Mouse (Mus musculus): Measurements from ENCODE around the gene Krt83.
"Not testable (repeated sequence)": the region's sequence is repeated elsewhere in the genome, so short reads cannot be mapped to it uniquely, and the experiment has no call there.

Gene Krt83

DNA sequence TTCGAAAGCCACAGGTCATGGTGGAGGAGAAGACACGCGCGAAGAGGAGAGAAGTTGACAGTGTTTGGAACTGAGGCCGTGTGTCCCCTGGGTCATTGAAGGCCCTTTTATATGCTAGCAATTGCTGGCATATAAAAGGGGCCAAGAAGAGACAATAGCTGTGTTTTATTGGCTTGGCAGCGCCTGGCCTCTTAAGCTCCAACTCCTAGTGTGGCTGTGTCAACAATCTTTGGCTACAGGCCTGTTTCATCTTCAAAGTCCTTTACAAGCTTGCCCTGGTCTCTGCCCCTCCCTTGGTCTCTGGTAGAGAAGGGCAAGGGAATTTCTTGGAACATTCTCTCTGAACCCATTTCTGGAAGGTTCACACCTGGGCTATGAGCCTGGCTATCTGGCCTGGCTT lies at the start of gene Krt83:
Gene Krt83, minus strand, starts transcription at position 82 of the 400 bp plus-strand sequence.
- no peak for DNase-seq

- DNase-seq: no peak
Observed at GRCm38 (mm10) chr15:101538580-101538900, 47.2 kb upstream of the Krt83 start.

DNA sequence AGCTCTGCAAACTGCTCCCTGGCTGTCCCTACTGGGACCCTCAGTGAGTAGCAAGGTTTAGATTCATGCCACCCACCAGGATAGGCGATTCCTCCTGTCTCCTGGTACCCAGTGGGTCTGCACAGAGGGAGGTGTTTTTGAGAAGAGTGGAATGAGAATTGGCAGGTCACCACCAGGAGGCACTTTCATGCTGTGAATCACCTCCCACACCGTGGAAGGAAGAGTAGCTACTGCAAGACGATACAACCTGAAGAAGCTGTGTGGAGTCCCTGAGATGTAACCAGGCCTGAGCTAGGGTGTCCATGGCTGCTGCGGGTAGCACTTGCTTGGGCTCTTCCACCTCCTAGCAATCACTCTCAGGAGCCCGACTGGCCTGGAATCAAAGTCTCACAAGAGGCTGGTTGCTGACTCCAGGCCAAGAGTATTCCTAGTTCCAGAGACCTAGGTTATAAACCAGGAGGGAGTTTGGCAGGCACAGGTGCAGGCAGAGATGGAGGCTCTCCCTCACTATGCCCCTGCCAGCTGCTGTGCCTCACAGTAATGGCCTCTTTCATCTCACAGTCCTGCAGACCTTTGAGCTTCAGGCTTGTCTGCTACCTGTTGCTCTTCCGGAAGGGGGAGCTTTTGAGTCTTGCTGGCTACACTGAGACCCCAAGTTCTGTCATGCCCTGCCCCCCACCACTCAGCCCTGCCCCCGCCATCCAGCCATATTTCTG lies 46.7 kb upstream of the Krt83 start:
- peak in 1 of 2 experiments; percentile 15 for DNase-seq

DNA sequence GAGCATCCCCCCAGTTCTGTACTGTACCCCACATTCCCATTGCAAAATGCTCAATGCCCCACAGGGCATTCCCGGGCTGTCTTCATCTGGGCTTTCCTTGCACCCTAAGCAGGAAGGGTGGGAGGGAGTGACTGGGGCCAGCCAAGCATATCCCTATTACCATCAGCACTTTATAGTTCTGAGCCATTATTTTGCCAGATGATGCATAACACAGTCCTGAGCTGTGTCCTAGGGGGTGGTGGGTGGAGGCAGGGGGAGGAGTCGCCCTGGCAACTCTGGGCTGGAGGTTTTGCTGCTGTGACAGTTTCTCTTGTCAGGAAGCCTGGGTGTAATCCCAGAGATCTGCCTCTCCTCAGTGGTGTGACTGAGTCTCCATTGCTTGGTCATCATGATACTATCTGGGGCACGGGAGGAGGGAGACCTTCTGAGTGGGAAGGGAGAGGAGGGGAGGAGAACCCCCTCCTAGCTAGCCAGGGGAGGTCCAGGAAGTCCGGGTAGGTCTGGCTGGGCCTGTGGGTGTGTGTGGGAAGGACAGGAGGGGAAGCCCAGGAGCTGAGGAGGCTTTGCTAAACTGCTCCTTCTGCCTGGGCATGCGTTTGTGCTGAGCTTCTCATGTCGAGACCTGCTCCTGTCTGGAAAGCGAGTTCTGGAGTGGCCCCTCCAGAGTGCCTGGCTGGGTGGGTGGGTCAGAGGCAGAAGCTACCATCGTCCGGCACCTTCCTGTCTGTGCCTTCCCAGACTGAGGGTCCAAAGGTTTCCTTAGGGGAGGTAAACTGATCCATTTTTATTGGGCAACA lies 44.9 kb upstream of the Krt83 start:
- no peak for DNase-seq

GRCm38 (mm10) chr15:101532720-101533119 lies 41.4 kb upstream of the Krt83 start, which contains the start of gene Krt84:
Krt84 (minus strand) TSS chr15:101532820.
- no peak for DNase-seq

DNA sequence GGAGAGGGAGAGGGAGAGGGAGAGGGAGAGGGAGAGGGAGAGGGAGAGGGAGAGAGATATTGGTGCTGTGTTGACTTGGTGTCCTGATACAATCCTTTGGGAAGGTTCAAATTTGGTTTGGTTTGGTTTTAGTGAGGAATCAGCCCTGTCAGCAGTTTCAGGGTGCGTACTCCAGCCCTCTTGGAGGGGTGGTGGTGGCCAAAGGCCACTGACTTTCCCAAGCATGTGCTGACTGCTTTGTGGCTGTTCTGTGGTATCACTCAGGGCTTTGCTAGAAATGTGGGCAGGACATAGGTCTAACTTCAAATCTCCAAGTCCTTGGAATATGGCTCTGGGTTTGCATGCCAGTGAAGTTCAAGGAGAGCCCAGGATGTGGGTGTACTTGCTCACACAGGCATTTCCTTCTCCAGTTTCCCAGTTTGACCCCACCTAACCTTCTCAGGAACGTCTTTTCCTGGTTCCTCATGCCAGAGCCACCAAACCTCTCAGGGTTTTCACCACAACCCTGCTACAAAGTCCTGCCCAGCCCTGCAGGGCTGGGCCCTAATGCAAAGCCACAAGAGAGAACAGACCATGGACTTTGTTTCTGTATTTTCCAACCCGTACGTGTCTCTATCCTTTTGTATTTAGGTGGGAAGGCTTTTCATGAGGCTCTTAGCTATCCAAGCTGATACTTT lies 31.4 kb upstream of the Krt83 start:
- peak; percentile 51 to 61 for DNase-seq

DNA sequence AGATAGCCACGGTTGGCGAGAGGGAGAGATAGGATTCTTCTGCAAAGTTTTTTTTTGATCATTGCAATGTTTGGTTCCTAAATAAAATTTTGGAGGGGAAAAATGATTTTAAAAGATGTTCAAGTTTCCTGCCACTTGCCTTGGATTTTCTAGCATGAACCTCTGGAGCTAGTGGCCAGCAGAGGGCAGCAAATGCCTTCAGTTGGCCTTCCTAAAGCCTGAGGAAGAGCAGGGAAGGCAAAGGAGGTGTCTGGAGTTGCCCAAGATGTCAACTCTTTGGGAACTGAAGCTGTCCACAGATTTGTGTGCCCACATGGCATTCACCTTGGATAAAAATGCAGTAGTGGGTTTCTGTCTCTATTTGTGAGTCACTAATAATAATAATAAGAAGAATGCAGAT lies 28.5 kb upstream of the Krt83 start:
- DNase-seq: peak; percentile 72 to 92

DNA sequence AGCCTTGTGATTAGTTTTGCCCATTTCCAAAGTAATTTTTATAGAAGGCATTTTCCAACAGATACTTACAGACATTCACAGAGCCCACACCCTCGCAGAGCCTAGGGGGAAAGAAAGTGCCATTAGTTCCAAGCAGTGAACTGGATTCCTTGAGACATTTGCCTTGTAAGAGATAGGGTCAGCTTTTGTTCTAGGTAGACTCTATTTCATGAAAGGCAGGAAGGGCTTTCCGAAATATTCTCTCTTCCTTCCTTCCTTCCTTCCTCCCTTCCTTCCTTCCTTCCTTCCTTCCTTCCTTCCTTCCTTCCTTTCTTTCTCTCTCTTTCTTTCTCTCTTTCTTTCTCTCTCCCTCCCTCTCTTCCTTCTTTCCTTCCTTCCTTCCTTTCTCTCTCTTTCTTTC lies 25.8 kb upstream of the Krt83 start, which contains the start of gene Gm49425:
Gene Gm49425, minus strand, starts transcription at position 101 of the 400 bp plus-strand sequence.
- not testable (repeated sequence) for DNase-seq

- DNase-seq: peak in 1 of 2 experiments; percentile 14
Observed at GRCm38 (mm10) chr15:101508247-101508646, 16.9 kb upstream of the Krt83 start.

DNA sequence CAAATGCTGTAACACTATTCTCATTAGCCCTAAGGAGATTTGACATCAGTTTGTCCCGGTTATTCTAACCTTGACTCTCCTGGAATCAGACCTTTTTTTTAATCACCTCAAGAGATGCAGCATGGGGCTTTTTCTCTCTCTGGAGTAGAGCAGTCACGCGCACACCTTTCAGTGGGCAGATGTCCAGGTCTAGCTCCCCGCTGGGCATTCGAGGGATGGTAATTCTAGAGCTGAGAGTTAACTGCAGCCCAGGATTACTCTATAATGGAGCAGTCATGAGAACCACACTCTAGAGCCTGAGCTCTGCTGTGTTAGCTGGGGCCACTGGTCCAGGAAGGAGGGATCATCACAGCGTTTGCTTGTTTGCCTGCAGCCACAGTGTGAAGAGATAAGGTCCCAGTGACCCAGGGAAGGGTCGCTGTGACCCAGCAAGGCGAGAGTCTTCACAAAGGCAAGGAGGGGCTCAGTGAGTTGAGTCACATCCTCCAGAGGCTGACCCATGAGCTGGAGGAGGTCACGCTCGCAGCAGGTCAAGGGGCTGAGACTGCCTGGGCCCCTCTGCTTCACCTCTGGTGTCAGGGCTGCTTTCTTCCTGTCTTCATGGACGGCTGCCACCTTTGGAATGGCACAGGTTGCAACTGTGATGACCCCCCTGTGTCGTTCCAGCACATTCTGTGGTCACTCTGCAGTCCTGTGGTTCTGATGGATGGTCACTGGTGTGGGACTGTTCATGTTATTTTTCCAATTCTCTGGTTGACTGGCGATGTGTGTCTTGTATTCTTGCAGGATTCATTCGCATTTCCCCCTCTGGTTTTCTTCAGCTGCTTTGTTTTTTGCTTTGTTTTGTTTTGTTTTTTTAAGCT lies 15.8 kb upstream of the Krt83 start:
- peak; percentile 16 to 33 for DNase-seq

- DNase-seq: peak; percentile 51 to 52
Observed at GRCm38 (mm10) chr15:101497181-101497580, 5.9 kb upstream of the Krt83 start.

GRCm38 (mm10) chr15:101495266-101495665 lies 4.0 kb upstream of the Krt83 start:
- DNase-seq: no peak

DNA sequence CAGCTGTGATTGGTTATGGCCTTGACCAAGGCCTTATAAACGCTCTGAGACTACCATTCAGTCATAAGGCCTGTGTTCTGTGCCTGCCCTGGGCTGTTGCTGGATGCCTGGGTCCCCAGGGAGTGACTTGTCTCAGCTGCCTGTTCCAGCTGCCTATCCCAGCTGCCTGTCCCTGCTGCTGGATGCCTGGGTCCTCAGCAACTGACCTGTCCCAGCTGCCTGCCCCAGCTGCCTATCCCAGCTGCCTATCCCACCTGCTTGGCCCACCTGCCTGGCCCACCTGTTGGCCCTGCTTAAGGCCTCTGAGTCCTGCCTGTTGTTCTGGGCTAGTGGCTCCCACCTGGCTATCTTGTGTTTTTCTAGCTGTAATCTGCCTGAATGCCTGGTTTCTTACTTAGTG lies 2.9 kb upstream of the Krt83 start:
- no peak for DNase-seq

DNA sequence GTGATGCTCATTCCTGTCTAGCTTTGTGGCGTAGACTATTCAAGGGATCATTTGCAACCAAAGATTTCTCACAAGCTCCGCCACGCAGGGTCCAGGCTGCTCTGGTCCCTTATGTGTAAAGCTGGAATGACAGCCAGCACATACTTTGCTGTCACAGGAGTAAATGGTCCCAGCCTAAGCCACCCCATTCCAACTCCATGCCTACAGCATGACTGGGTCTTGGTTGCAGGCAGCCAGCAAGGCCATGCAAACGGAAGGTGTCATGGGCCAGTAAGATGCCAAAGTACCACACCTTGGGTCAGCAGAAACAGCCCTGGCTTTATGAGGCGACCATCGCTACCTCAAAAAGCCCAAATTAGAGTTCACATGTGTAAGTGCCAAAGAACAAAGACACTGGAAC lies 2.4 kb upstream of the Krt83 start:
- DNase-seq: no peak

DNA sequence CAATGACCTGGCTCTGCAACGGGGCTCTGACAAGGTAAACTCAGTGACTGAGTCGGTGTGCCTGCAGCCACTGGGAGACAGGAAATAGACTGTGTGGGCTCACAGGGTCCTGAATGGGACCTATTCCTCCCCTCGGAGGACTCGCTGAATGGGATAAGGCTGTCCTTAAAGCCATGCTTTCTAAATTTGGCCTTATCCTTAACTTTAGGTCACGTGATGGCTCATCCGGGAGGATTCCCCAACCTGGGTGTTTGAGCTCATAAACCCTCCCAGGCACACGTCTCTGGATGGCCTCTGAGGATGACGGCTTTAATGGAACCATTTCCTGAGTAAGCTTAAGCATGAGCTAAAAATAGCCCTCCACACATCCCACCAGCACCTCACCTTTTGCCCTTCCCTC lies 1.4 kb upstream of the Krt83 start:
- DNase-seq: no peak

- DNase-seq: no peak
Observed at GRCm38 (mm10) chr15:101485911-101486635, 5.2 kb downstream of the Krt83 start.

- no peak for DNase-seq
Observed at GRCm38 (mm10) chr15:101484939-101485338, 6.4 kb downstream of the Krt83 start.

GRCm38 (mm10) chr15:101483646-101484045 lies 7.7 kb downstream of the Krt83 start:
- no peak for DNase-seq

DNA sequence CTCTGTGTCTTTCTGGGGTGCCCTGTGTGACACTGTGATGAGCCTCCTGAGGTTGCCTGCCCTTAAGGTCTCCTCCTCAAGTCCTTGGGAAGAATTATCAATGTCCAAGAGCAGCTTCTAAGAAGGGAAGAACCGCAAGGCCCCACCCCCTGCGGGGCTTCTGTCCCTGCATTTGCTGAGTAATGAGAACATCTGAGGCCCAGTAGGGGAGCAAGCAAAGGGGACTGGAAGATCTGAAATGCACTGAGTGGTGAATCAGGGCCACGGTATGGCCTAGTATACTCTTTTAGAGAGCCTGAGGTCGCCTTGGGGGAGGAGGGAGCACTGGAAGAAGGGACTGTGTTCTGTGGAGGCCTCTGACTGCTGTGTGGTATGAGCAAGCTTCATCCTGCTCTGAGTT lies 9.3 kb downstream of the Krt83 start:
- no peak for DNase-seq

- DNase-seq: no peak
Observed at GRCm38 (mm10) chr15:101479666-101480060, 11.6 kb downstream of the Krt83 start.

GRCm38 (mm10) chr15:101479007-101479665 lies 12.2 kb downstream of the Krt83 start:
- peak in 1 of 2 experiments; percentile 61 for DNase-seq

All from kidney, postnatal 36 days (tissue).